Mouse (Mus musculus) ovary, postnatal 36 days (tissue): ENCODE measurements around the gene Gm49387.

Experiments used
- DNase-seq: peaks from one replicate; pipeline ENCODE4 v3.0.0; 2022; ENCODE audit warnings: low spot score, mixed read lengths

The Gm49387 gene

DNA sequence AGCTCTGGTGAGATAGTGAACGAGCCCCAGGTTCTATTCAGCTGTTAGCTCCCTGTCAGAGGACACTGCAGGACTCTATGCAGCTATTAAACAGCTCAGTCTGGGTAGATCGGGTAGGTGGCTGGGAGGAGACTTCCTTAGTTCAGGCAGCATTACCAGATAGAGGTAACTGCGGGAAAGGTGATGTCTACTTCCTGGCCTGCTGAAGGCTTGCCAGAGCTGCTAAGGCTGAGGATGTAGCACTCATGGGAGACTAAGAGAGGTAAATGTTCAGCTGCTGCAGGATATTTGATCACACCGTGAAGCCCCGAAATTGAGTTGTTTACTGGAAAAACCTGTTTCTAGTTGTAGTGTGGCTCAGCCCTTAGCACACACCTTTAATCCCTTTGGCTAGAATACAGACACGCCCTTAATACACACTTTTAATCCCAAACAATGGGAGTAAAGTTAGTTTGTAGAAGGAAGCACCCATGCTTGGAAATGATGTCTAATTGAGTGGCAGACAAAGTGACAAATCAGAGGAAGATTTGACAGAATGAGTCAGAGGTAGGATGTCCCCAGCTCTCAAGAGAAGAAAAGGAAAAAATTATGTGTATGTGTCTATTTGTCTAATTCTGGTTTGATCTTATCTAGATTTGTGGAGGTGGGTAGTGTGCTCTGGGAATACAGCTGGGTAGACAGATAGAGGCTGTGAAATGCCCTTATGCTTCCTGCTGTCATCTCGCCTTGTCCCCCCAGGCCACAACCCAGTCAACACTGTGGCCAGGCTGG is 115.5 kb downstream of the Gm49387 start:
- no peak for DNase-seq

GRCm38 (mm10) chr14:31521318-31521717 is 119.4 kb downstream of the Gm49387 start:
- no peak for DNase-seq

DNA sequence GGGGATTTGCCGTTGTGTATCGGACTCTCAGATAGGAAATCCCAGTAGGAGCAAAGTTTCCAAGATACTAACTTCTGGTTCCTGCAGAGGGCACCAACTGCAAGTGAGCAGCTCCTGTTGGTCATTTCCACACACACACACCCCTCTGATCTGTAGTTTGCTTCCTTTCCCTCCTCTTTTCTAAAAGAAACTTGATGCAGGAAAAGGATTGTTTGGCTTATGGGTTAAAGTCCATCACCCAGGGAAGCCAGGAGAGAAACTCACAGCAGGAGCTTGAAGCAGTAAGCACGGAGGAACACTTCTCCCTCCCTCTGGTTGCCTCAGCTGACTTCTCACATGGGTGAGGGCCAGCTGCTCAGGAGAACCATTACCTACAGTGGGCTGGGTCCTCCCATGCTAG is 121.5 kb downstream of the Gm49387 start:
- DNase-seq = no peak

DNA sequence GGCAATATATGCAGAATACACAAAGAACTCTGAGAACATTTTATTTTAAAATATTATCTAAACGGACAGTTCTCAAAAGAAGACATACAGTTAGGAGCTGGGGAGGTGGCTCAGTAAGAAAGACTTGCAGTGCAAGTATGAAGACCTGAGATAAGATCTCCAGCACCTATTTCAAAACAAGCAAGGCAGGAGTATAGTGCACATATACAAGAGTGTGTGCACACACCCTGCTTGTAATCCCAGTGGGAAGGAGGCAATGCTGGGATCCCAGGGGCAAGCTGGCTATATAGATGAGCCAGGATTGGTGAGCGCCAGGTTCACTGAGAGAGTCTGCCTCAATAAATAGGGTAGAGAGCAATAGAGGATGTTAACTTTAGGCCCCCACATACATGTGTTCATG is 124.8 kb downstream of the Gm49387 start:
- no peak for DNase-seq

- DNase-seq = no peak
Observed at GRCm38 (mm10) chr14:31510322-31510721, 130.4 kb downstream of the Gm49387 start.

- DNase-seq = peak; percentile 8
Observed at GRCm38 (mm10) chr14:31509911-31510310, 130.8 kb downstream of the Gm49387 start.

- DNase-seq = no peak
Observed at GRCm38 (mm10) chr14:31506456-31506855, 134.2 kb downstream of the Gm49387 start.

DNA sequence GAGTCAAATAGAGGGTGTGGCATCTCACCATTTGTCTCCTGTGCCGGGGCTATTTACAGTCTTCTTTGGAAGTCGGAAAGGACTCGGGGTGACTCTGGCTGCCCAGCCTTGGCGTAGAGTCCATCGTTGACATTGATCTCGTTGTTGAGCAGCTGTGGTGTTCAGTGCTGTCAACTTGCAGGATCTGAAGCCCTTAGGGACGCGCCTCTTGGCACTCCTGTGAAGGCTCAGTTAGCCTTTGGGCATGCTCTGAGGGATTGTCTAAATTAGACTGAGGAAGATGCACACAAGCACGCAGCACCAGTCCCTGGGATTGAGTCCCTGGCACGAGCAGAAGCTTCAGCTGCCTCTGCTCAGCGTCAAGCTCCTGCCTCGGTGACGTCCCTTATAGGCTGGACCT is 137.3 kb downstream of the Gm49387 start:
- no peak for DNase-seq
